Mouse (Mus musculus): ENCODE results near the gene Ldlrad3.

Ldlrad3 gene

DNA sequence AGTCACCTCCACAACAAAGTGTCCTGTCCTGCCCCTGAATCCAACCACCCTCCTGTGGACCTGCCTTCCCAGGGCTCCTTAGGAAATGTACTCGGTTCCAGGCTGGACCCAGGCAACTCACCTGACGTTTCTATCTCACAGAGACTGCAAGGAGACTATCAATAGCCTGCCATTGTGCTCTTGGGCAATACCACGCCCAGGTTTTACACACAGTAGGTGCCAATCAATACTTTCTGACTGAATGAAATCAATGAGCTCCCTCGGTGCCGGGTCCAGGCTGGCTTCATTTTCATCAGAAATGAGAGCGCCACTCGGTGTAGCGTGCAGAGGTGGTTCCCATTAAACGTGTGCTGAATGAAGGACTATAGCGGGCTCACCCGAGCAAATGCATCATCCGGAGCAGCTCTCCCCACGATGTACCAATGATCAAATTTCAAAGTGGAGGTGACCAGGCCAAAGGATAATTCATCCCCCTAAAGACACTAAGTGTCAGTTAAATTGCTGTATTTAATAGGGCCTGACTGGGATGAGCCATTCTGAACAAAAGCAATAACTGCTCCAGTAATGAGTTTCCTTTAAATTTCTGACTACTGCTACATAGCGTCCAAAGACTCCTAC is 43.4 kb downstream of the Ldlrad3 start:
- no peak for DNase-seq (ENCODE audit: low spot score)

DNA sequence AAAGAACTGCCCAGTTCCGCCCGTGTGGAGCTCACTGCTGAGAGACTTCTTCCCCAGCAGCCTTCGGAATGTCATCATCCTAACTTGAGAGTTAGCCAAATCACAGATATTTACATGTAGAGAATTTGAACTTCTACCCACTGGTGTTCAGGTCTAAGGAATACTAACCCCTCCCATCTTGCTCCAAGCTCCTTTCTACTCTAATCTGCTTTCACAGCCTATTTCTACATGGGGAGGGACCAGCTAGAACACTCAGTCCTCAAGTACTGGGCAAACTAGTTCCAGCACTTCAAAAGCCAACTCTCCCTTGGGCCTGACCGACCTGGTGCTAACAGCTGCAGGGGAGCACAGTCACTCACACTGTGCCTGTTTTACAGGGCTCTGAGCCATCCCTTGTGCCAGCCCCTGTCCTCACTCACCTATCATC is 44.0 kb downstream of the Ldlrad3 start:
- DNase-seq (ENCODE audit: low spot score) = no peak

DNA sequence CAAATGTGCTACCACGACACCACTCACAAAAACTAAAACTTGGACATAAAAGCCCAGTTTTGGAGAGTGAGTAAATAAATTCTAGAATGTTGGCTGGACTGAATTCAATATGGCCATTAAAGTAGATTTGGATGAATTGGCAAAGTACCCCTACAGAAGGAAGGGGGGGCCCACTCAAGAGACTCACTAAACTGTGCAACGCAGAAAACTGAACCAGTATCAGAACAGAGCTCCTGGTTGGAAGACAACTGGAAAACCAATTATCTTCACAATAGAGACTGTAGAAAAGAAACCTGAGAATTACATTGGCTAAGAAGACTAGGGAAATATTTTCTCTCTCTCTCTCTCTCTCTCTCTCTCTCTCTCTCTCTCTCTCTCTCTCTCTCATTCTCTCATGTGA is 45.0 kb downstream of the Ldlrad3 start:
- DNase-seq (ENCODE audit: low spot score) = no peak

DNA sequence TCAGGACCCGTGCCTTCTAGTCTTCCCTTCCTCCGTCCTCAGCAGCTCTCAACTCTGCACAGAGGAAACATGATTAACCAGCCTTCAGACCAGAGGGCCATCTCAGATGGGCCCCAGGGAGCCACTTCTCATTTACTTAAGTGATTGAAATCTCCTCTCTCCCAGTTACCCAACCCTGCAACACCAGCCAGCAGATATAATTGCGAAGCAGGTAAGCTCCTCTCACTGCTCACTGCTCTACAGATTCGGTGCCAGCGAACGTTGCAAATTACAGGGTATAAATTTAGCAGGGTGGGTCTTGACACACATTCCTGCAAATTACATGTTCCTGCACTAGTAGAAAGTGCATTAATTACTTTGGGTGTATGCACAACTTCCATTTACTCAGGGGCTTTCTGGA is 48.3 kb downstream of the Ldlrad3 start:
- no peak for DNase-seq (ENCODE audit: low spot score)

DNA sequence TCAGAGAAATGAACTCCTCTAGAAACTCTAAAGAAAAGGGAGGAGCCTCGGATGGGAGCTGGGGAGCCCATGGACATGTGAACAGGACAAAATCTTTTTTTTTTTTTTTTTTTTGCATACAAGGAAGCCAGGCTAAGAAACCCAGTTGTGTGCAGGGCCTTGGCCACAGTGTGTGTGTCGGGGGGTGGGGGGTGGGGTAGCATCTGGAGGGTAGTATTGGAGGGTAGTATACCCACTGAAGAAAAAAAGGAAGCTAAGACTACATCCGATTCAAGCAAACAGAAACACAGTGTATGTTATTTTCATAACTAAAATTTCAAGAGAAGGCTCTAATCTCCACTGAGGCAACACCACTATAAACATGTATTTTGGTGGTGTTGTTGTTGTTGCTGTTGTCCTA is 50.0 kb downstream of the Ldlrad3 start:
- DNase-seq (ENCODE audit: low spot score) = no peak

DNA sequence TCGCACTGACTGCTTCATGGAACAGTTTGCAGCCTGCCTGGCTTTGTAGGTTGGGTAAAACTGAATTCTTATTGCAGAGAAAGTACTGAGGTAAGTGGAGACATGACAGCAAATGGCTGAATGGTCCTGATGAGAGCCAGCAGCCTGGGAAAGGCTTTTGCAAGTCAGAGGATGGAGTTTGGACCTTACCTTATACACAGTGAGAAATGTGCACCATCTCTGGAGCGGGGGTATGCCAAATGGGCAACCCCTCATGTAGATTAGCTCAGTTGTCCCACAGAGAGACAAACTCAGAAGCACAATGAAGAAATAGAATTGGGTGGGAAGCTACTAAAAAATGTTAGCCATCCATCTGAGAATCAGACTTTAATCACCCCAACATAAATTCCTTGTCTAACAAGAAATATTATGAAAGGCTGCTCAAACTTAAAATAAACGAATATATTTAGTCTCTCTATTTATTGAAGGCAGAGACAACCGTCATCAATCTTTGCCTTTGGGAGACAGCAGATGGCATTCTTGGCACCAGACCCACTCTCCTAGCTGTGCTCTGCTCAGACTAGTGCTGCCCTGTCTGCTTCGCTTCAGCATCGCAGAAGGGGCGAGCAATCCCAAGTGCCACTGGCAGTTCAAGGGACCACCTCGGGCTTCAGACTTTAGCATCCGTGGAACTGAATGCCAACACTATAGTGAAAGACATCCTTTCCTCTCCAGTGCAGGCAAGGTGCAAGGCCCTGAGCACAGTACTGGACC is 51.5 kb downstream of the Ldlrad3 start:
- no peak for DNase-seq (ENCODE audit: low spot score)

DNA sequence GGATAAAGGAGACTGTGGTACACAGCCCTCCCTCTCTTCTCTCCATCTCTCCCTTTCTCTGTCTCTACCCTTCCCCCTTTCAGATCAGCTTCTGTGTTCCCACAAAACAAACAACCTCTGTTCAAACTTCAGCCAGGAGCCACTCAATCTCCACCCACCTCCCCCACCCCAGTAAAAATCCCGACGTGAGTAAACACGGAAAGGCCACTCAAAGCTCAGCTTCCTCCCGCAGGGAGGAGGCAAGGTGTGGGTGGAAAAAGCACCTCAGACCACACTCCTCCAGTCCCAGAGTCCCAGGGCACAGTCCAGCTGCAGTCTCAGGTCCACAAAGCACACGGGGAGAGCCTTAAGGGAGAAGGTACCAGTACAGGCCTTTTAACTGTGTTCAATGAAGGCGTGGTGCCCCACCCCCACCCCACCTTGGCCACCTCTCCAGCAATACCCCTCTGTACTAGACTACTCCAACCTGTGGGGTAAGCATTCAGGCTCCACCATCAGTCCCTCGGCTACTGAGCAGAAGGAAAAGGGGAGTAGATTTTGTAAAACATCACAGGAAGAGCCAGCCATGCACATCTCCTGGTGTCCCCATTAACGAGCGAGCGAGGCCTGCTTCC is 53.1 kb downstream of the Ldlrad3 start:
- no peak for DNase-seq (ENCODE audit: low spot score)

DNA sequence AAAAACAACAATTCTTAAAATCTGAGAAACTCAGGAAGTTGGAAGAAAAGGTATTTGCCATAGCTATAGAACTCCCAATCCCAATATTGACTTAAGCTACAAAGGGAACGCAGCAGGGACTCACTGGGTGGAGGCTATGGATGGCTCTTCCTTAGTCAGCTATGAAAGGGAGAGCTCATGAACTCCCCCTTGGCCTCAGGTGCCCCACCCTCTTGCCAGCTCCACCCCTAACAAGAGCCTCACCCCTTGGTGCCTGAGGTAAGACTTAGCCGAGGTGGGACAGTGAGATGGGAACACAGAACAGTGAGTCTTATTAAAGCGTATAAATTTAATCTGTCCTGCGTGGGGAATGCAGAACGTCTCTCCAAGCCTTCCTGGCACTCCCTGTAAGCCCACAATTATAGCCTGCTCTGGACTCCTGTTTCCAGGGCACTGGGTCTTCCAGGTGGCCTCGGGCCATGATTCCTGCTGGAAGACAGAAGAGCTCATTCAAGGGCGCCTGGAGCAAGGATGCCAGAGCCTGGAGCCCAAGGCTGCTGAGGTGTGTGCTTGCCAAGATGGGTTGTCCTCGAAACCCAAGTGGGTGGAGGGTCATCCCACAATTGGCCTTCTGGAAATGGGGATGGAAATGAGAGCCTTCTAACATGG is 55.9 kb downstream of the Ldlrad3 start:
- no peak for DNase-seq (ENCODE audit: low spot score)

DNA sequence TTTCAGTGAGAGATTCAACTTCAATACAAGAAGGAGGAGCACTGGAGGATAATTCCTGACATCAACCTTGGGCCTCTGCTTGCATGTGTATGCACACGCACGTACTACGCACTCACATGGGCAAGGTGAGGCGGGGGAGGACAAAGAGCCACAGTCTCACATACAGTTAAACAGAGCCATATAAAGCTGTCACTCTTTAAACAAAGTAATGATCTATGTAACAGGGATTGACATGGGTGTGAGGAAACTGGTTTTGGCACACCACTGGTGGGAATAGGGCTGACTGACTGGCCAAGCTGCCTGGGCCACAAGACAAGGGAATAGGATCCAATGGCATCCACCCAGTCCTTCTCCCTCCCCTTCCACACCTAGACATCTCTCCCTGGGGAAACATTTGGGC is 57.0 kb downstream of the Ldlrad3 start:
- DNase-seq (ENCODE audit: low spot score) = no peak

DNA sequence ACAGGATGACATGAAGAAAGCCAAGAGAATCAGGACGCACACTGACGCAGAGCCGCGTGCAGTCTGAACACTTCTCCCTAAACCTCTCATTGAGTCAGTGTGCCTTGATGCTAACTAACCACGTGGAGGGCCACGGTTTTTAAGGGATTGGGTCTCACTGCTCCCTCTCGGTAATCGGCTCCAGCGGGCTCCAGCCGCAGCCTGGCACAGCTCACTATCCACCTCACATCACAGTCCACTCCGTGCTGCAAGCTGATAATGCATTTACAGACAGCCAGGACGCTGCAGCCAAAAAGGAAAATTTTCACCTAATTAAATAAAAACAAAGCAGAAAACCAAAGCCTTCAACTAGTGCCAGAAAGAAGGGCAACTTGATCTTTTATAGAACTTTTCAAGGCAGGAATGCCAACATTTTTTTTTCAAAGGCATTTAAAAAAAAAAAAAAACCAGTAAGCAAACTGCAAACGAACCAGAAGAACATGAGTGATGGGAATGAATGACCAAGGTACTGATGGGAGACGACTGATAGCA is 57.6 kb downstream of the Ldlrad3 start:
- DNase-seq (ENCODE audit: low spot score) = no peak

DNA sequence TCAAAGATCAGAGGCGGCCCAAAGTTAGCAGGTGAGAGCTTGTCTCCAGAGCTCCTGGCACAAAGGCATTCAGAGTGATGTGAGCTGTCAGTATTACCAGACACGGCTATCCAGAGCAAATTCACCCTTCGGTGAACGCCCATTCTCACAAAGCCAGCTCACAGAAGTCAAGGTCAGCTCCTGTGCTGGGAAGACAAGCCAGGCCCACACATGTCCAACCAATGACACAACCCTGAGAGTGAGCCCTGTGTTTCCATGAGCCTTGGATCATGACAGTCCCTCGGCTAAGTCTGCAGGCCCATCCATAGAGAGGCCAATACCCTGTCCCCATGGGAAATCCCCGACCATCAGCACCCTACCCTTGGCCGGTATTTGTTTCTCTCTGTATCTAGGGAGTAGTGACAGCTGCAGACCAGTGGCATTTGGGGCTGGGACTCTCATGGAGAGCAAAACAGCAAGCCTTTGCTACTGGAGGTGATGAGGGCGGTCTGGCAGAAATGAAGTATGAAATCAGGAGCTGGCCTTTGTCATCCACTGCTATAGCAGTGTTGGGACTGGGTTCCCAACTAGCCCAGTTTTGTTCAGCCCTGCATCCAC is 58.3 kb downstream of the Ldlrad3 start:
- no peak for DNase-seq (ENCODE audit: low spot score)

DNA sequence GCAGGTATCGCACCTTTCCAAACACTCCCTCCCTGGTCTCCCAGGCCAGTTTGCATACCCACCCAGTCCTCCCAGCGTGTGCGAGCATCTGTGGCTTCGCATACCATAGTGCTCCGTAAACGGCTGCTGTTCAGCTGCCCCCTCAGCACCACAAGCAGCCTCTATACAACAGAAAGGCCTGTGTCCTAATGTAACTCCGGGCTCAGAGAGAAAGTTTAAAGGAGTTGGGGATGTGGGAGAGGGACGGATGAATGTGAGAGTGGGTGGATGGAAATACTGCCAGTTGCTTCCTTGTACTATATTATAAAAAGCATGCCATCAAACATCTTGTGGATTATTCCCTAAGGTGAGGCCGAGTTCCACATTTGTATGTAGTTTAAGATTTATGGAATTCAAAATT is 59.0 kb downstream of the Ldlrad3 start:
- DNase-seq (ENCODE audit: low spot score) = no peak

DNA sequence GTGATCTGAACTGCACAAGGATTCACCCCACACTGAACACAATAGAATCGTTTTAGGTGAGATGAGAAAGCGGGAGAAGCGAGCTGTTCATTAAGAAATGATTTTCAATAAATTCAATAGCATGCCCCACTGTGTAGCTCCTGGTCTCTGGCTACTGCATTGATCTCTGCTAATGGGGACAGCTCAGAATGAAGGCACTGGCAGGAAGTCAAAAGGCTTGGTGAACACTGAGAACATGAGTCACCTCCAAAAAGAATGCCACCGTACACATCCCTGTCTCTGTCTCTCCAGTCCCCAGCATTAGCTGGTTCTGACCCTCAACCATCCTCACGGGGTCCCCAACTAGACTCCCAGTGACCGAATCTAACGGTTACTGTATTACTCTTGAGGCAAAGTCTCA is 60.1 kb downstream of the Ldlrad3 start:
- no peak for DNase-seq (ENCODE audit: low spot score)

DNA sequence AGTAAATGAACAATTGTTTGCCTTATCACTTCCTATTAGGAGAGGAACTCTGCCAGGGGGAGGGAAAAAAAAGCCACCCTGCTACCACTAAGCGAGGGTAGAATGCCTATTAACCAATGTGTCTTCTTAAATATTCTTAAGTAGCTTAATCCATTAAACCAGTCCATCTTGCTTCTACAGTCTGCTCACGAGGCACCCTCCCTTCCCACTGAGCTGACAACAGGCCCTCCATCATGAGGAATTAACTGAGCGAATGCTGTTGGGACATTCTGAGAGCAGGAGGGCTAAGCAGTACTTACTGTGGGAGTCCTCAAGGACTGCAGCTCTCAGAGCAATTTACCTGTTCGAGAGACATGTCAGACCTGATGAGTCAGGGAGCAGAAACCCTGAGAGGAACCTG is 61.1 kb downstream of the Ldlrad3 start:
- DNase-seq (ENCODE audit: low spot score) = no peak

DNA sequence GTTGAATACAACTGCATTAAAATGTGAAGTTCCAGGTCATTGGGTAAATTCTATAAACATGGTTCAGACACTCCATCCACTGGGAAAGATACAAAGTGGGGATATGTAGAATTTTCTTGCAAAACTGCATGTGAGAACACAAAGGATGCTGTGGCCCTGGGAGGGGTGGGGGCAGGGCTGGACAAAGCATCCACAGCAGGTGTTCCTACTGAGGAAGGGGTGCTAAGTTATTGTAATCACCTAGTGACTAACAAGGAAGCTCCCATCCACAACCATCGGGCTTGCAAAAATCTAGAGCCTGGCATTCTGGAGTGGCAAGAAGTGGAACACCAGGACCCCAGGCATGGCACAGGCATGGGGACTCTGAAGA is 64.1 kb downstream of the Ldlrad3 start:
- DNase-seq (ENCODE audit: low spot score) = no peak

DNA sequence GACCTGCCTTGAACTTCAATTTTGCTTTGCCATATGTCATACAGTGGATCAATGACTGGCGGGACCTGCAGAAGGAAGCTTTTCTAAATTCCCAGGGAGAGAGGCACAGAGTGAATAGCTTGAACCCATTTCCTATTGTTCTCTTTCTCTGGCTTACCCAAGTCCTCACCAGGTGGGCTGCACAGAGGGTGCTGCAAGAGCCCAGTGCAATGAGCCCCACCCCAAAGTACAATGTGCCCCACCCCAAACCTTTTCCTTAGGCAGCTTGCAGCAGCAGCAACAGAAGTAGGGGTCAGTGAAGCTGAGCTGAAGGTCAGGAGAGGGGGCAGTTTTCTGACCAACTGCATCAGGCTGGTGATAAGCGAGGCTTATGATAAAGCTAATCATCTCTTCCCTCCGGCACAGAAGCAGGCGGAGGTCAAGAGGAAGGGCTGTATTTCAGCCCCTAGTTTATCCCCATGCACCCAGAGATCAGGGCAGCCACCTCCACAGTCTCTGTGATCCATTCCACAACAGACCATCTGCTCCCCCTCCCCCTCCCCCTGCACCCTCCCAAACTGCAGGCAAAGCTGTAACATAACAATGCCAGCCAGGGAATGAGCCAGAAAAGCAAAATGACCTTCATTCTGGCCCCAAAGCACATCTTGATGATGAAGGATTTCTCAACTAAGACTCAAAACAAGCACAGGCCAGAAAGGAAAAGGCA is 64.6 kb downstream of the Ldlrad3 start:
- DNase-seq (ENCODE audit: low spot score) = no peak

DNA sequence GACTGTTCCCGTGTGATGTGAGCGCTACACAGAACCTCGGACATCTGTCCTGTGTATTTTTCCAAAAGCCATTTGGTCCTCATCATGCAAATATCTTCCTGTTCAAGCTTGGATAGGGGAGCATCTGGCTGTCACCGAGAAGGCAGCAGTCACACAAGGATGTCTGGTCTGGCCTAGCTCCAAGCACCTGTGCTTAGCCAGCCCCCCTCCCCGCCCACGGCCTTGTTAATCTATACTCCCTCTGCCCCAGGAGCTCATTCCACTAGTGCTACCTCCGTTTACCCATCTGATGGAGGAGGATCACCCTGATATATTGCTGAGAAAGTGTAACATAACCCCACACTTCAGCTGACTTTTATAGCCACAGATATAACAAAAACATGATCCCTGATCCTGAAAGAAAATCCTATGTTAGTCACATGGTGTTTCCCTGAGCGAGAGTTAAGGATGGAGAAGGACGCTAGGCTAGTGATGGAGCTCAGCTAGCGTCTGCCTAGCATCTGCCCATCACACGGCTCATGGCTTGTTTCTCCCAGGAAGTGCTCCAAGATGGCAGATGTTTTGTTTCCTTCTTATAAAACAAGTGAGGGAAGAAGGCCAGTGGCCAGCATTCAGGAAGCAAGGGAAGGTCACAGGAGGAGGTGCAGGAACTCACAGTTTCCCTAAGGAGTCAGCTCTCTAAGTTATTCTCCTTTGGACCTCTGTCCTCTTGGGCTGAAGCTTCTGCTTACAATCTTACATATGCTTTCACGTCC is 66.3 kb downstream of the Ldlrad3 start:
- DNase-seq (ENCODE audit: low spot score) = no peak

DNA sequence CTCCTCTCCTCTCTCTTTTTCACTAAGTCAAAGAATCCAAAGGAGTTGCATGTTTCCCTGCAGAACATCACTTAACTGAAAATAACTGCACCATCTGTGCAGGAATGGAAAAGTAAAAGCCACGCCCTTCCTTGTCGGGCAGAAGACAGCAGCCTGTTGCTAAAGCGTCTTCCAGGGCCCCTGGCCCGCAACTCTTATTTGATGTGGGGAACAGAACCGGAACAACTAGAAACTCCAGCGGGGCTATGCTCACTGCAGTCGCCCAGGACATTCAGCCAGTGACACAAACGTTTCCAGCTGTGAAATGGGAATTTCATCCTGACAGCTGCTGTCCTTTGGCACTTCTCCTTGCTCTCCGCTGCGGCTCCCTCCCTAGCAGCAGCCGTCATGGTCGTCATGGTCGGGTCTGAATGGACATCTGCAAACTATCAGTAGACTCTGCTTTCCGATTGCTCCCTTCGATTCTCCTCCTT is 67.2 kb downstream of the Ldlrad3 start:
- no peak for DNase-seq (ENCODE audit: low spot score)

DNA sequence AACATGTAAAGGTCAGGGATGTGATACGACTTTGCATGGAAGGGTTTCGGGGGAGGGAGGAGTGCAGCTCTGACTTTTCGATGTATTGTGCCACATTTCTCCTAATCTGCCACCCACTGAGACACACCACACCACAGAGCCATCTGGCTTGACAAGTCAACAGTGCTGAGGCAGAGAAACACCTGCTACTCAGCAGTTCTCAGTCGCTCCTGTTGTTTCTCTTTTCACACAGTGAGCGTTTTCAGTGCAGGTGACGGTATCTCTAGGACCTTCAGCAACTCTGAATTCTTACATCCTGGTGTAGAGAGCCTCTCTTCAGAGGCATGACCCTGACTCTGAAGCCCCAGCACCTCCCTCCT is 68.8 kb downstream of the Ldlrad3 start:
- no peak for DNase-seq (ENCODE audit: low spot score)

DNA sequence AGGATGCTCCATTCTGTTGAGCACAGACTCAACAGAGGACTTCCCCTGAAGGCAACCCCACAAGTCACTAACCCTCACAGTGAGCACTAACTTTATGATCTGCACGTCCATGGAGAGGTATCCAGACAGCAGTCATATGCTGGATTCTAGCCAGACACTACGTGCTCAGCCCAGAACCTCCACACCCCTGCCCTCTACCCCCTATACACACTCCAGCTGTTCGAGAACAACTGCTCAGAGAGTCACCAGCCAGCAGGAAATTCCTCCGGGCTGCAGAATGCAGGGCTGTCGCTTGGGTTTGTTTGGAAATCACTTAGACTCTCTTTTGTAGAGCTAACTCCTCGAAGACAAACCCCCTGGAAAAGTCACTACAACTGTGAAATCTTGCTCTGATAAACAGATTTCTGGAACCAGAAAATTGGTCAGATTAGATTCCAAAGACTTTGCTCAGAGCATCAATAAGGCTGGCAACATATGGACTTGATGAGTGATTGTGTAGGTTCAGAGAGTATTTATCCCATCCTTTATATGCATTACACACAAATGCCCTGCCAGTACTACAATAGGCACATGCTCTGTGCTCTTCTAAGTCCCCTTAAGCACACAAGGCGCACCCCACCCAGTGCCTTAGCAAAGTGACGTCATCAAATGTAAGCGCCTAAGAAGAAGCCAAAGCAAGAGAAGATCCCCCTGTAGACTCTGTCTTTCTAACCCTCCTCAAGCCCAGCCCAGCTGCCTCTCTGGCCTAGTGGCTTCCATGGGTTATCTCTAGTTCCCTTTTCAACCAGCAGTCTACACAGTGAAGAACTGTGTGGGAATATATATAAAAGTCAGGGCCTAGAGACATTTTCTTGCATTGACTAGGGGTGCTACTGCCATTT is 69.4 kb downstream of the Ldlrad3 start:
- DNase-seq (ENCODE audit: low spot score) = no peak

Measured in urinary bladder, postnatal 25 days (tissue).